In the genomic region with DNA sequence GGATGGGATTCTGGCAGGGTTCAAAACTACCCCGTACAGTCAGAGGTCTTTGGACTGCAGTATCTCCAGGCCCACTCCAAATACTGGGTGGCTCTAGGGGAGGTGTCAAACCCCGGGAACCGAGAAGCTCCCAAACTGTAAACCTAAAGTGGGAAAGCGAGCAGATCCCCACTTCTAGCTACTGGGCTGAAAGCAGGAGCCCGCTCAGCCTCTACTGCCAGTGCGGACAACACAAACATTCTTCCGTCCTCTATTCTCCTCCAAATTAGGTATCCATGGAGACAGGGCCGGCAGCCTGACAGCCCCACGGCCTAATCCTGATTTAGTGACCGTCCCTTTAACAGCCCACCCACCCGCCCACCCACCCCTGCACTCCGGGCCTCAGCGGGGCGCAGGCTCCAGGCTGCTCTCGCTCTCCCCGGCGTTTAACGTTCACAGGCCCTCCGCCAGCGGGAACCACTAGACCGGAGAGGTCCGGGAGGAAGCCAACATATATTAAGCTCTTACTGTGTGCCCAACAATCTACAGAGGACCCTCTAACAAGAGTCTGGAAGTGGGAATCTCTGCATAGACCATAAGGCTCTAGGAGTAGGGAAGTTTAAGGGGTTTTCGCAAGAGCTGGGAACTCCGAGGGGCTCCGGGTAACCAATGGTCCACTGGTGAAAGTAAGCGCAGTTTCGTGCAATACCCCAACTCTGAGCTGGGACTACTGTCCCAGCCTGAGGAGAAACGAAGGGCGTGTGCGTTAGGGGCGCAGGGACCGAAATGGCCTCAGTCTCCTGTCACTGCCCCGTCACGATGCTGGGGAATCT, we compare ENCODE assay signal across 9 mouse cellular contexts. TPM values are rescaled to one million over a fixed set of nuclear protein-coding genes. Genes with fewer than 3 reads are reported as not detected.
DNase-seq lines count a peak whose midpoint lies in the region; ATAC-seq and TF ChIP-seq lines count a peak whose summit lies in the region.
"Had no signal": no experiment of that assay in that cellular context is flagged by ENCODE, and none has a peak within 500 bp of the region (broad histone marks: within the 10 kb centered on the region; RNA-seq: fewer than 3 reads in every experiment).

No protein-coding gene starts in this region.

- intact Hi-C loops in gastrocnemius, adult 2 months (cut with DNase I): no loop called here

- DNase-seq in gastrocnemius, adult 2 months: no peak
- DNase-seq in gastrocnemius, postnatal 10 days: no peak
- peak; percentile 88 for DNase-seq in embryo, embryonic 10 days (ENCODE audit: low spot score)
- no peak for DNase-seq in urinary bladder, adult 18-20 months (ENCODE audit: low spot score in 2 of 2)
- no peak for DNase-seq in spleen, postnatal 10 days (ENCODE audit: low spot score in 2 of 2)
- no peak for DNase-seq in right cerebral cortex, postnatal 4 days

- no peak for TF ChIP-seq CTCF in gastrocnemius, adult 2 months (IDR thresholded peaks at IDR 0.05)

- H3K9ac ChIP-seq in hindbrain, embryonic 15.5 days: peak overlapping the region; percentile 70
- H3K9ac ChIP-seq in liver, embryonic 16.5 days (ENCODE audit: low read depth, low read length): peak overlapping the region; percentile 59

- ATAC-seq in hindbrain, embryonic 15.5 days (ENCODE audit: low FRiP score, low read depth): peak; percentile 45; the same call in 1 of the 2 replicates
- ATAC-seq in liver, embryonic 16.5 days (ENCODE audit: low read depth): no peak

- no peaks in the 10 kb centered on the region for H3K36me3 ChIP-seq in hindbrain, embryonic 15.5 days
- no peaks in the 10 kb centered on the region for H3K36me3 ChIP-seq in liver, embryonic 16.5 days (ENCODE audit: control insufficient read depth, insufficient read depth)

- peaks cover 37% of the 10 kb centered on the region for H3K4me1 ChIP-seq in hindbrain, embryonic 15.5 days (replicated peaks)
- H3K4me1 ChIP-seq in liver, embryonic 16.5 days (ENCODE audit: control insufficient read depth, low read depth, low read length): peaks cover 4% of the 10 kb centered on the region

- H3K27me3 ChIP-seq in hindbrain, embryonic 15.5 days: no peaks in the 10 kb centered on the region
- H3K27me3 ChIP-seq in liver, embryonic 16.5 days (ENCODE audit: control insufficient read depth, insufficient read depth, low read depth, low read length): peaks cover 47% of the 10 kb centered on the region

- H3K4me2 ChIP-seq in hindbrain, embryonic 15.5 days: peak overlapping the region; percentile 89
- H3K4me2 ChIP-seq in liver, embryonic 16.5 days (ENCODE audit: low read depth, low read length): peak overlapping the region; percentile 52

- H3K27ac ChIP-seq in gastrocnemius, adult 2 months: peak overlapping the region; percentile 85
- H3K27ac ChIP-seq in hindbrain, embryonic 15.5 days (replicated peaks): peak overlapping the region; percentile 65
- H3K27ac ChIP-seq in liver, embryonic 16.5 days (ENCODE audit: low read length): no peak overlapping the region; the same call in 1 of the 2 replicates

- WGBS in hindbrain, embryonic 15.5 days: 2% methylated on average over 34 of the region's 34 CpGs
- 3% methylated on average over 34 of the region's 34 CpGs for WGBS in liver, embryonic 16.5 days (ENCODE audit: insufficient replicate concordance)

- peak overlapping the region; percentile 88 for H3K4me3 ChIP-seq in gastrocnemius, adult 2 months
- H3K4me3 ChIP-seq in hindbrain, embryonic 15.5 days: peak overlapping the region; percentile 68
- H3K4me3 ChIP-seq in liver, embryonic 16.5 days (ENCODE audit: low read depth, low read length): peak overlapping the region; percentile 62

- H3K9me3 ChIP-seq in hindbrain, embryonic 15.5 days: no peaks in the 10 kb centered on the region
- H3K9me3 ChIP-seq in liver, embryonic 16.5 days (replicated peaks; ENCODE audit: control insufficient read depth, low read length): no peaks in the 10 kb centered on the region

RNA-seq across cellular contexts. Expression of a gene that starts 1.2 kb away (rescaled TPM):
- under 1 TPM; 0.67 to 0.77 TPM for total RNA-seq in gastrocnemius, adult 2 months (2021)
- 1 to 10 TPM; 1.9 to 3.4 TPM for total RNA-seq in gastrocnemius, postnatal 10 days (2021)
- polyA plus RNA-seq in hindbrain, embryonic 15.5 days (2015; fragmentation: Nextera tagmentation; extraction: Ambion mirVana): 0.09 and 0.10 TPM in 2 replicates
- 0.07 TPM in 2 replicates for polyA plus RNA-seq in liver, embryonic 16.5 days (2015; fragmentation: Nextera tagmentation; extraction: Ambion mirVana)

RNA-seq across cellular contexts. Expression of a gene that starts 30.0 kb away (rescaled TPM):
- total RNA-seq in gastrocnemius, adult 2 months (2021): not detected
- total RNA-seq in gastrocnemius, postnatal 10 days (2021): not detected
- not detected in 2 replicates for polyA plus RNA-seq in hindbrain, embryonic 15.5 days (2015; fragmentation: Nextera tagmentation; extraction: Ambion mirVana)
- not detected in 2 replicates for polyA plus RNA-seq in liver, embryonic 16.5 days (2015; fragmentation: Nextera tagmentation; extraction: Ambion mirVana)
- total RNA-seq: heart, postnatal 36 days had no signal

RNA-seq across cellular contexts. Expression of a gene that starts 38.3 kb away (rescaled TPM):
- total RNA-seq in gastrocnemius, adult 2 months (2021): not detected
- not detected for total RNA-seq in gastrocnemius, postnatal 10 days (2021)
- not detected in 2 replicates for polyA plus RNA-seq in hindbrain, embryonic 15.5 days (2015; fragmentation: Nextera tagmentation; extraction: Ambion mirVana)
- polyA plus RNA-seq in liver, embryonic 16.5 days (2015; fragmentation: Nextera tagmentation; extraction: Ambion mirVana): not detected in 2 replicates
- total RNA-seq: heart, postnatal 36 days had no signal

RNA-seq across cellular contexts. Expression of a gene that starts 51.1 kb away (rescaled TPM):
- total RNA-seq in gastrocnemius, adult 2 months (2021): 10 to 100 TPM; 10.2 to 14.5 TPM
- 10 to 100 TPM; 15.1 to 18.2 TPM for total RNA-seq in gastrocnemius, postnatal 10 days (2021)
- polyA plus RNA-seq in hindbrain, embryonic 15.5 days (2015; fragmentation: Nextera tagmentation; extraction: Ambion mirVana): 9.5 and 9.6 TPM in 2 replicates
- 2.3 and 3.2 TPM in 2 replicates for polyA plus RNA-seq in liver, embryonic 16.5 days (2015; fragmentation: Nextera tagmentation; extraction: Ambion mirVana)
